Mouse (Mus musculus) splenic B cell, adult 2 months (primary cell): ENCODE results near the gene Slc7a15.

Source experiments
- DNase-seq: peaks from one replicate; pipeline ENCODE4 v3.0.0-alpha.2; 2011; ENCODE audit warnings: low read depth, low spot score
- H3K27me3 ChIP-seq: 2 replicates; pipeline ENCODE4 v1.6.1; 2012; ENCODE audit warnings: mild to moderate bottlenecking, low read length, moderate library complexity, mixed read lengths; ENCODE audit not compliant: control insufficient read depth, poor library complexity, insufficient read depth, severe bottlenecking
- H3K36me3 ChIP-seq: 2 replicates; pipeline ENCODE4 v1.6.1; 2012; ENCODE audit warnings: mild to moderate bottlenecking, low read length, moderate library complexity, mixed read lengths; ENCODE audit not compliant: control insufficient read depth, poor library complexity, insufficient read depth, severe bottlenecking

The Slc7a15 gene

DNA sequence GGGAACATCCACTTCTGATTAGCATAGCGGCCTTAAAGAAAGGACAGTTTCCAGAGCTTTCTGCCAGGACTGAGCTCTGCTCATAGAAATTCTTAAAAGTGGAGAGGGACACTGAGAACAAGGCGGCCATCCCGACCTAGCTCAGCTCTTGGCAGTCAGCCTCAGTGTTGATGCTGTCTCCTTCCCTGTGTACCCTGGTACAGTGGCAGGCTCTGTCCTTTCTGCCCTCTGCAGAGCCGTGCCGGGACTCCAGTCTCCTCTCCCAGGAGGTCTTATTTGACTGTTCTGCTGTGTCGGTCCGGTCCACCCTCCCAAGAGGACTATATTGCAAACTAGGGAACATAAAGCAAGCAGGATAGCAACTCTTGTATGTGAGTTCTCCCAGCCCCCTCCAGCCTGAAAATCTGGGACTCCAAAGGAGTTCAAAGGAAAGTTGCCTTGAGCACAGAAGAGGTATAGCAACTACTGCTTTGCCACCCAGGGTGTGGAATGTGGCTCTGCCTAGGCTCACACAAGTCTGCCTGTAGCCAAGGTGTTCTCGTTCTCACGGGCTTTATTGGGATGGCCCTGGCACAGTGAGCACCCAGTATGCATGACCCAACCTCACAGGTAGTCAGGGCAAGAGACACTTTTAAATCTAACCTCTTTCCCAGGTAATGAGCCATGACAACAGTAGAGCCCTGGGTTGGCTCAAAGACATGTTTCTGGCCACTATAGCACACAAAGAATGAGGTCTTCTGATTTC is 62.5 kb downstream of the Slc7a15 start:
- no peak for DNase-seq
- H3K27me3 ChIP-seq = no peaks in the 10 kb centered on the region
- H3K36me3 ChIP-seq = no peaks in the 10 kb centered on the region

DNA sequence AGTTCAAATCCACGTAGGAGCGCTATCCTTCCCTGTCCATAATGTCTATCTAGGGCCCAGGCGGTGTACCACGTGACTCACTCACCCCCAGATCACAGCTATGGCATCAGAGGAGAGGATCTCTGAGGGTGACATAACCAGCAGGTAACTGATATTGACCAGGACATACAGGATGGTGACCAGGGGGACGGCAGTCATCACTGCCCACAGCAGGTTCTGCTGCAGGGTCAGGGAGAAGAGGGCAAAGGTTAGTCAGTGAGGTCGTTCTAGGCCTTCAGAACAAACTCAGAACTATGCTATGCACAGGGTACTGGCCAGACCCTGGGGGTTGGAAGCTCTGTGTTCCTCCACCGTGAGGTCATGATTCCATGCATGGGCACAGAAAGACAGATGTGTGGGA is 63.3 kb downstream of the Slc7a15 start:
- H3K36me3 ChIP-seq = no peaks in the 10 kb centered on the region
- DNase-seq = no peak
- no peaks in the 10 kb centered on the region for H3K27me3 ChIP-seq

DNA sequence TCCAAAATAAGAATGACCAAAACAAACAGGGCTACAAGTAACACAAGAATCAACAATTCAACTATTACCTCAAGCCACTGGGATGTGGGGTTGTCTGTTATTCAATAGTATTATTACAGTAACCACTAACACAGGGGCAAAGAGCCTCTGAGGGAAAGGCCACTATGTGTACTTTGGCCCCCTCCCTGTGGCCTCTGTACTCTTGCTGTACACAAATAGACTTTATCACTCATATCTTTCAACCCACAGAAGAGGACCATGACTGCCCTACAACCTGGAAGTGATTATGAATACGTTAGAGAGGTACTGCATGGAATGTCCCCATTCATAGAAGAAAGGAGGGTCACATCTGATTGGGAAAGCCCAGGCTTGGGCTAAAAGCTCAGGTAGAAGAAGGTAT is 64.0 kb downstream of the Slc7a15 start:
- H3K36me3 ChIP-seq = no peaks in the 10 kb centered on the region

DNA sequence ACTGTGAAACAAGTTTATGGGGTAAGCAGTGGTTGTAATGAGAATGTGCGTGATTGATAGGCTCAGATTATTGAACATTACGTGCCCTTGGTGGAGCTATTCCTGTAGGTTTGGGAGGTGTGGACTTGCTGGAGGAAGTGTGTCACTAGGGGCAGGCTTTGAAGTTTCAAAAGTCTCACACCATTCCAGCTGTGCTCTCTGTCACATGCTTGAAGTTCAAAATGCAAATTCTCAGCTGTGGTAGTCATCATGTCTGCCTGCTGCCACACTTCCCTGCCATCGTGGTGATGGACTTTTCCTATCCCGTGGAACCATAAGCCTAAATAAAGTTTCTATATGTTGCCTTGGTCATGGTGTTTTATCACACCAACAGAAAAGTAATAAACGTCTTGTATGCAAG is 71.1 kb downstream of the Slc7a15 start:
- no peaks in the 10 kb centered on the region for H3K36me3 ChIP-seq
- H3K27me3 ChIP-seq = no peaks in the 10 kb centered on the region
- no peak for DNase-seq

More for the DNA sequence above, 64.0 kb downstream of the Slc7a15 start:
- H3K27me3 ChIP-seq = no peaks in the 10 kb centered on the region
- no peak for DNase-seq

DNA sequence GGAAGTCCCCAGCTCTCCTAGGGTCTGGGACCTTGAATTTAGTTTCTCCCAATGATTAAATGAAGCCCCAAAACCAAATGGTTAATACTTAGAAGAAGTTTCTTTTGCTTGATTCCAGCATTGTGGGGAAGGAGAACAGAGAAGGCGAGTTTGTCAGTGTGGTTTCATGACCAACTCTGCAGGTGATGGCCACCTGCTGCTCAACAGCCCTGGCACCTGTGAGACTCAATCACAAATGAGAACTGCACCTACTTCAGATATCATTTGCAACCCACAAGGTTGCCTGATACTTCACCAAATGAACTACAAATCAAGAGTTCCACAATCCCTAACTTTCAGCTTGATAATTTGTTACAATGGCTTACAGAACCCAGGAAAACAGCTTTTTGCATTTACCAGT is 71.7 kb downstream of the Slc7a15 start:
- DNase-seq = no peak
- Histone ChIP-seq H3K27me3 (no peaks in the 10 kb centered on the region), H3K36me3 (no peaks in the 10 kb centered on the region)

DNA sequence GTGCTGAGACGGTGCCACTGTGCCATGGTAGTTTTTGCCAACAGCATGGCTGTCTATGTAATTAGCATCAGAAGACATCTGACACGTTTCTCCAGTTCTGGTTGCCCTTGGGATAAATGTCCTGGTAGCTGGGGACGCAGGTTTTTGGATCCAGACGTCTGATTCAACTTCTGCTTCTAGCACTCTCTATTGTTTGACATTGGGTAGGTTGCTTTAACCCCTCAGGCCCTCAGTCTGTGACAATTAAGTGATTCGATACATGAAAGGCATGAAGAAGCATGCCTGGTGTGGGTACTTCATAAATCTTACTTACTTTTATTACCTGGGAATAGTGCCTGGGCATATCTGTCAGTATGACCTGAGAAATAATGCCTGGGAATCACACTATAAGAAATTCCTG is 74.8 kb downstream of the Slc7a15 start:
- DNase-seq = no peak
- Histone ChIP-seq H3K36me3 (no peaks in the 10 kb centered on the region), H3K27me3 (no peaks in the 10 kb centered on the region)

DNA sequence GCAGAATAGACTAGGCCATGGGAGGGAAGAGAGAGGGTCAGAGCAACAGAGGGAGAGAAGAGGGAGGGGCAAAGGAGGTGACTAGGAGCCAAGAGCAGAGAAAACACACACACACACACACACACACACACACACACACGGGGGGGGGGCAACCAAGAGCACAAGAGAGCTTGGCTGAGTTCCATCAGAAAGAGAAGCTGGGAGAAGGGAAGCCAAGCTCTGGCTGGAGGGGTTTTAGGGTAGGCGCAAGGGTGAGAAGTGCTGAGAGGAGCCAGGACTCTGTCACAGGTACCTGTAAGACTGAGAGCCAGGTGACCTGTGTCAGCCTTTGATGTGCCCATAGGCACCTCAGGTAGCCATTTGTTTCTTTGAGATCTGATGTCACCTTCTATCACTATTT is 76.2 kb downstream of the Slc7a15 start:
- DNase-seq = no peak
- H3K27me3 ChIP-seq = no peaks in the 10 kb centered on the region
- H3K36me3 ChIP-seq = no peaks in the 10 kb centered on the region

DNA sequence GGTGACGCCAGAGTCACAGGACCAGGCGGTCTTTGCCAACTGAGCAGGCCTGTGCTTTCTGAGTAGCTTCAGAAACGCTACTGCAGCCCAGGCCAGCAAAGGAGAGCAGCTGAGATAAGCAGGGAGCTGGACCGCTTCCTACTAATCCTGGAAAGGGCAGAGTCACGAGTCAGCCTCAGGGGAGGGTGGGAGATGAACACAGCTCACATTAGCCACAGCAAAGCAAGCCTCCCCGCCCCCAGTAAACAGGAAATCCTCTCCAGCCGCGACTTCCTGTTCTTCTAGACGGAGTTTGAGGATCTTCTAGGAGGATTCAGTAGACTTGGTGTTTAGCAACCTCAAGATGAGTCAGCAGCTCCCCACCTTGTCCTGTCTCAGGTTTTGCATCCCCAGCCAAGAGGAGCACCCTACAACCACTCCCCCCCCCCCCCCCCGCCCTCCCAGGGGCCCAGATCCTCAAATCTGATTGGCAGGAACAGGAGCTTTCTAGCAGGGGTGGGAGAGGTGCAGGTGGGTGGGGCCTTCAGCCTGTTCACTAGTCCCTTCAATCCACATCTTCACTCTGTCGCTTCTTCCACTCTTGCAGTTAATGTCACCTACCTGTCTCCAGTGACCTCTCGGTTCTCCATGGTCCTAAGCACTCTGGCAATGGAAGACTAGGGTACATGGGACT is 77.4 kb downstream of the Slc7a15 start:
- DNase-seq = peak; percentile 56
- Histone ChIP-seq H3K27me3 (no peaks in the 10 kb centered on the region), H3K36me3 (no peaks in the 10 kb centered on the region)

DNA sequence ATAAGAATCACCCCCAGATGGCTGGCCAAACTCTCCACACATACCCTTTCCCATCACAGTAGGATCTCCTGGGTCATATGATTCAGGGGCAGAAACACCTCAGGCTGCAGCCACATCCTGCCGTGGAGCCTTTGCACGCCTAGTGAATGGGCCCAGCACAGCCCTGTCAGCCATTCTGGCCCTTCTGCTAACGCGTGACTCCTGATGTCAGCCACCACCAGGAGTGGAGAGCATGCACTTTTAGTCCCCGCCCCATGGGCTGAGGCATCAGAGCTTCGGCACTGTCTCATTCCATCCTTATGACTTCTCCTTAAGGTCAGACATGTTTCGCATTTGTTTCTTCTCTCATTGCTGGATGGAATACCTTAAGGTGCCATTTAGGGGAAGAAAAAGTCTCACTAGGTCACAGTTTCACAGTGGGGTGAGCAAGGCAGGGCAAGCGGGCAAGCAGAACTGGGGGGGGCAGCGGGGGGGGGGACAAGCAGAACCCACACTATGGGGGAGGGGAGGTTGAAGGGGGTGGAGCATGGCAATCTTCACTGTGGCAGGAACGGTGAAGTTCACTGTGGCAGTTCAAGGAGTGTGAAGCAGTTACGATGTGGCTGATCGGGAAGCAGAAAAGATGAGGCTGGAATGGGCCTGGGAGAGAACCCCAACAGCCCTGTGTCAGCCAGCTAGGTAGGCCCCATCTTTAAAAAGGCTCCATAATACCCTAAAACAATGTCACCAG is 79.3 kb downstream of the Slc7a15 start:
- H3K27me3 ChIP-seq = no peaks in the 10 kb centered on the region
- no peaks in the 10 kb centered on the region for H3K36me3 ChIP-seq
- DNase-seq = peak; percentile 51

DNA sequence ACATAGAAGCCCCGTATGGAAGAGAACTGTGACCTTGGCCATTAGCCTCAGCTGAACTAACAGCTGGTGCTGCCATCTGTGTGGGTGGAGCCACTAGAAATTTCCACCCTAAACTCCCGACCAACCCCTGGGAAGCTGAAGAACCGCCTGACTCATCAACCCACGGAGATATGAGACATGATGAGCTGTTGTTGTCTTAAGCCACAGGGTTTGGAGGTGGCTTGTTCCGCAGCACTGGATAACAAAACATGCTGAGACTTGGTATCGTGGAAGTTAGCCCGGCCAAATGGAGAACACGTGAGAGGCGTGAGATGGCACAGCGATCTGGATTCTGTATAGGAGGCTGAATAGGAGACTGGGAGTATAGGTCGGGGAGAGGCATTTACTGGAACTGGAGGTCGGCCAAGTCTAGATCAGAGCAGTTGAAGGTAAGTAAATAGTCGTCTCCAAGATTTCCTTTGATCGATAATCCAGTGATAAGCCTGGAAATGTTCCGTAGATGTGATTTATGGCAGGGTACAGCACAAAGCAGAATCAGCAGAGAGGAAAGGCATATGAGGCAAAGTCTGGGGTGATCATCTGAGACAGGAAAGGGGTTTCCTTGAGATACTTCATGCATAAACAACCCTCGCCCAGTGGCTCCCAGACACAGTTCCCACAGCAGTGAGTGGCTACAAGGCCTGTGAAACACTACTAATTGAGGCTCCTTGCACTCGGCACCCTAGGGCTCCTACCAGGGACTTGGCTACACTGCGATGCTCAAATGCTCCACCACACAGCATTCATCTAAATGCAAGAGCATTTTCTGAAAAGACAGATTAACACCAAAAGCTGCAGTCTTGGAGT is 87.6 kb downstream of the Slc7a15 start:
- no peaks in the 10 kb centered on the region for H3K27me3 ChIP-seq
- no peak for DNase-seq

DNA sequence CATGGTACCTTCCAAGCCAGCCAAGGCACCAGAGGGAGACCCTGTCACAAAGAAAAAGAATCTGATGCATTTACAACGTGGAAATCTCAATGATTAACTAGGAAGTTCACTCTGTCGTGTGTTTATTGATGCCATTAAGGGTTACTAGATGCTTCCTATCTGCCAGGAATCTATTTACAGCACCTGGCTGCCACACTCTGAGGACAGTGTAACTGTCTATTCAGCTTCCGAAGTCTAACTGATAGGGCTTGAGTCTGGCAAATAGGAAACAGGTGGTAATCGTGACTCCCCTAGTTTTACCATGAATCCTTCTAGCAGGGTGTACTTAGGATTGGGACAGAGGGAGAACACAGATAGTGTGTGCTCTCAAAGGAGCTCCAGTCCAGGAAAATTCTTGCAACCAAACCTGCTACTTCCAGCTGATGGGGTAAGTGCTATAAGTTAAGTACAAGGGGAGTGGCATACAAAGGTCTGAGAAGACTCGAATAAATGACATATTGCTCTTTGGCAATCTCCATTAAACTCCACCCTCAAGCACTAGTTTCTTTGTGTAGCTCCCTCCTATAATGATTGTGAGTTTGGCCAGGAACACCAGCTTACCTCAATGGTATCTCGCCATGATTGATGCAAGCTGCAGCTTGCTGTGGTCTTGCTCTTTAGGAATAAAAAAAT is 88.4 kb downstream of the Slc7a15 start:
- no peak for DNase-seq
- Histone ChIP-seq H3K27me3 (no peaks in the 10 kb centered on the region), H3K36me3 (no peaks in the 10 kb centered on the region)

More for the DNA sequence above, 87.6 kb downstream of the Slc7a15 start:
- no peaks in the 10 kb centered on the region for H3K36me3 ChIP-seq

DNA sequence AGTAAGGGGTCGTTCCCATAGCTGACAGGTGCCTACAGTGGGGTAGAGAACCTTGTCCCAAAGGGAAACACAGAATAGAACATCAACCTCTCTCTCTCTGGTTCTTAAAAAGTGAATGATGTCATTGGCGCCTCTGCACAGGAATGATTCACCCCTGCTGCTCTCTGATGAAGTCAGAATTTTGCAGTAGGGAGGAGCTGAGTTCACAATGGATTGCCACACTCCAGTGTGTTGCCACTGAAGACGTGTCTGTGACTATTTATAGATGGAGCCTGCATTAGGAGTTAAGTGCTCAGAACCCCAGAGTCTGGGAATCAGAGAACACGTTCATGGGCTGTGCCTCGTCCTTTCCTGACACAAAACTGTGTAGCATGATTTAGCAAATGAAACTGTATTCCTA is 89.2 kb downstream of the Slc7a15 start:
- Histone ChIP-seq H3K27me3 (no peaks in the 10 kb centered on the region), H3K36me3 (no peaks in the 10 kb centered on the region)
- DNase-seq = no peak

DNA sequence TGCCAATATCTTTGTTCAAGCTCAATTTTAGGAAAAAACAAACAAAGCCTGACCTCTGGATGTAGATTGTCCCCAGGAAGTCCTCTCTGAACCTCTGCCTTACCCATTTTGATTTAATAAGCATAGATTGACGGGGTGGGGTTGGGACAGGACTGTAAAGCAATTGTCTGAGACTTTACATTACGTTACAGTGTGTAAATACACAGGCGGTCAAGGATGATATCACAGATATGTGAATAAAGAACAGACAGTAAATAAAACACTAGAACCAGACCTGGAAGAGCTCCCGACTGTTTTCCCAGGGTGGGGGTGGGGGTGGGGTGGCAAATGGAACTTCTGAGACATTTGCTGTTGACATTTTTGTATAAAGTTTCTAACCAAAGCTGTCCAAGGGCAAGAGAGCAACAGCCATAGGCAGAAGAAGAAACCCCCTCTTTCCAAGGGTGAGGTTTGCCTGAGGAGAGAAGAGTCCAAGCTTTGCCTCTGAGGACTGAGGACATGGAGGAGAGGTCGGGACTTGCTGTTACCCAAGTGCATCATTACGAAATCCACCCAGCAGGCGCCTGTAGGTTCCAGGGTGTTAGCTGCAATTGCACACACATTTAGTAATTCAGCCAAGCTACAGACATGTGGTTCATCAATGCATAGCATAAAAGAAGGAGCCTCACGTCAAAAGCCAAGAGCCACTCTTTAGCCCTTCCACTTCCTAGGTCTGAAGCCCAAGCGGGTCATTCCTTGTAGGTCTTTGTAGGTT is 91.7 kb downstream of the Slc7a15 start:
- Histone ChIP-seq H3K36me3 (no peaks in the 10 kb centered on the region), H3K27me3 (no peaks in the 10 kb centered on the region)
- no peak for DNase-seq
